Mouse (Mus musculus): ENCODE results near the gene Fads6.

GRCm38 (mm10) chr11:115329339-115329738 lies 31.9 kb upstream of the Fads6 start:
- no peak for TF ChIP-seq MAX (IDR thresholded peaks at IDR 0.05; ENCODE audit: low read depth)
- no peak for TF ChIP-seq POLR2A (IDR thresholded peaks at IDR 0.05; ENCODE audit: insufficient read length, low read depth)
- TF ChIP-seq MYOD1 (IDR thresholded peaks at IDR 0.05; ENCODE audit: control insufficient read depth in 1 of 3, insufficient read length in 2 of 3, low read depth in 2 of 3) = no peak
- TF ChIP-seq SRF (IDR thresholded peaks at IDR 0.05; ENCODE audit: control insufficient read depth, insufficient read length, low read depth) = no peak

All from myocyte (in vitro differentiated cells).